Mouse (Mus musculus): ENCODE data around the gene Cdc42ep2.

Gene Cdc42ep2

GRCm38 (mm10) chr19:5940173-5940572, 15.6 kb upstream of the Cdc42ep2 start:
- DNase-seq, result peak; percentile 85

DNA sequence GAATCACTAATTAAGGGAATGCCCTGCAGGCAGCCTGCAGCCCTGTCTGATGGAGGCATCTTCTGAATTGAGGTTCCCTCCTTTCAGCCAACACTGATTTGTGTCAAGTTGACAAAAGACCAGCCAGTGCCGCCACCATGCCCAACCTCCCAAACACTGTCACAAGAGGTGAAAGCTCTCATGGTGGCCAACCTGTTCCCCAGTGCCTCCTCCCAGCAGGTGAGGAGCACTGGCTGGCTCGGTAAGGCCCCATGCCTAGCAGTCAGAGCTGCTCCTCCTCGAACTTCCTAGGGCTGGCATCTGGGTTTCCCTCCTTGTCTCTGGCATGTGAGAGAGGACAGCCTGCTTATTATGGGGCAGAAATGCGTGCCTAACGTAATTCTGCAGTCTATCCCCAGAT, 15.1 kb upstream of the Cdc42ep2 start:
- no peak for DNase-seq

- DNase-seq, result no peak
Observed at GRCm38 (mm10) chr19:5938516-5938915, 13.9 kb upstream of the Cdc42ep2 start.

- peak; percentile 62 for DNase-seq
Observed at GRCm38 (mm10) chr19:5937836-5938406, 13.3 kb upstream of the Cdc42ep2 start.

- peak; percentile 71 for DNase-seq
Observed at GRCm38 (mm10) chr19:5937095-5937835, 12.6 kb upstream of the Cdc42ep2 start.

GRCm38 (mm10) chr19:5935691-5936090, 11.1 kb upstream of the Cdc42ep2 start:
- DNase-seq, result peak; percentile 62

DNA sequence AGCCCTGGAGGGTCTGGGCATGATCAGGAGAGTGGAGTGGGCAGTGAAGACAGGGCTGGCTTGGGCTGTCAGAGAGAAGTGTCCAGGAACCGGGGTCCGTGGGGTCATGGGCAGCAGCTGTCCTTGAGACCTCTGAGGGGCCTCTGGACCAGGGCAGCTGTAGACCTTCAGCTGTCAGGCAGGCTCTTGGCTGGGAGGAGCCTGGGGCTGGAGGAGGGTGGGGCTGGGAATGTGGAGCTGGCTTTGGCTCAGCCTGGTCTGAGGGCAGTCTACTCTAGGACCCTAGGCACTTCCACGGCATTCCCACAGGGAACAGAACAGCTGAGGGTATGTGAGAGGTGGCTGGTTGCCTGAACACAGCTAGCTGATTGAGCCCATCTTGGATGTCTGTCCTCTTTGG, 10.7 kb upstream of the Cdc42ep2 start:
- DNase-seq, result peak; percentile 92

DNA sequence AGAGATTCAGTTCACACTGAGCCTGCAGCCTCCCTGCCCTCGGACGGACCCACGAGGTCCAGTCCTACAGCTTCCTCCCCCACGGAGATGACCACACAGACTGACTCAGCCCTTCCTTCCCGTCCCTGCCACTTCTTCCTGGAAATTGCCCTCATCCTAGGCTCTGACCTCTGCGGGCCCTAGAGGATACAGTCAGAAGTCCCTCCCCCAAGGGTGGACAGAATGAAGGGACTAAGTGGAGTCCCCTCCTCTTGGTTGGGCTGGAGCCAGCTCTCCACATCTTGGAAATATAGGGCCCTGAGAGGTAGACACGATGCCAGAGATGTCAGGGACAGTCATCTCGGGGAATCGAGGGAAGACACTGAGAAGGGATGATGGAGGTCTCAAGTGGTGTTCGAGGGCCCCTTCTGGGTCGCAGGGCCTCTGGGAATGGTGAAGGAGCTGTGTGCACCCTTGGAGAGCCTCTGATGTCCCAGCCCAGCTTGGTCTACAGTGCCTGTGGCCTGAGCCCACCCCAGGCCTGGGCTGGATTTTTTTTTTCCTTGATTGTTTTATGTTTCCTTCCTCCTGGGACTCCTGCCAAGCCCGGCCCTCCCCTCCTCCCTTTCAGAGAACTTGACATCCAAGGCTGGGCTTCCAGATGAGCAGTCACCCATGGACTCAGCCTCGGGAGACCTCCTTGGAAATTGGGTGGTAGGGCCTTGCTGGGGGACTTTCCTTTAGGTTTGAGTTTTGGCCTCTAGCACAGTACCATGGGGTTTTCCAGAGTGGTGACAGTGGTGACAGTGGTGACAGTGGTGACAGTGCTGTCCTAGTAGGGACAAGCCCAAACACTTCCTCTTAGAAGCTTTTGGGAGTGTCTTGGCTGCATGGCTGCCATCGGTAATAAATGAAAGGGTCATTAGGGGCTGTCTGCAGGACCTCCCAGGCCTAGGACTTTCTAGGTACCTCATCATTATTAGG, 5.3 kb upstream of the Cdc42ep2 start:
- DNase-seq, result peak; percentile 93

GRCm38 (mm10) chr19:5928546-5928945, 3.9 kb upstream of the Cdc42ep2 start:
- peak; percentile 54 for DNase-seq

- no peak for DNase-seq
Observed at GRCm38 (mm10) chr19:5928104-5928503, 3.5 kb upstream of the Cdc42ep2 start.

DNA sequence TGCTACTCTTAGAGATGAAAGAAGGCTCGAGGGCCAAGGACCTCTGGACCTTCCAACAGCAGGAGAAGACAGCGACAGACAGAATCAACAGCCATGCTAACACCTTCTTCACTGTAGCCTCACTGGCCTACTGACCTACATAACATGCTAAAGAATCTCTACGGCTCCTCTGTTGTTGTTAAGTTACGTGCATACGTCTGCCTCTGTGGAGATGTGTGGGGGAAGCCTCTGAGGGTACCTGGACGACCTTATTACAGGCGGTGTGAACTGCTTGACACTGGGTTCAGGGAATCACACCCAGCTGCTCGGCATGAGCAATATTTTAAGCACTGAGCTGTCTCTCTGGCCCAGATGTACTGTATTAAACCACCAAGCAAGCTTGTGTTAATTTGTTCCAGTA, 2.9 kb upstream of the Cdc42ep2 start:
- no peak for DNase-seq

DNA sequence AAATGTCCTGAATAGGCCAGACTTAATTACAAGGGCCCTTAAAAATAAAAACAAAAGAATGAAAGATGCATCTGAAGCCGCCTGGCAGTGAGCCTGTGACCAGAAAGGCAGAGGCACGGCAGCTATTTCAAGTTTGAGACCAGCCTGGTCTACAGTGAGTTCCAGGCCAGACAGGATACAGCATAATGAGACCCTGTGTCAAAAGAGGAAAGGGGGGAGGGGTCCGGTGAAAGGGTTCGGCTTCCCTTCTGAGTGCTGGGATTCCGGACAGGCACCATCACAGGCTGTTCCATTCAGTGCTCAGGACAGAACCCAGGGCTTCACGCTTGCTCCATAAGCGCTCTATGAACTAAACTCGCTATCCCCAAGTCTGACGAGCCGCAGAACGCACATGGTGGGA, 2.4 kb upstream of the Cdc42ep2 start:
- DNase-seq, result no peak

- no peak for DNase-seq
Observed at GRCm38 (mm10) chr19:5925311-5925855, 767 bp upstream of the Cdc42ep2 start.

GRCm38 (mm10) chr19:5923990-5924712, 465 bp downstream of the Cdc42ep2 start:
- DNase-seq, result peak; percentile 97

- no peak for DNase-seq
Observed at GRCm38 (mm10) chr19:5922963-5923362, 1.7 kb downstream of the Cdc42ep2 start.

DNA sequence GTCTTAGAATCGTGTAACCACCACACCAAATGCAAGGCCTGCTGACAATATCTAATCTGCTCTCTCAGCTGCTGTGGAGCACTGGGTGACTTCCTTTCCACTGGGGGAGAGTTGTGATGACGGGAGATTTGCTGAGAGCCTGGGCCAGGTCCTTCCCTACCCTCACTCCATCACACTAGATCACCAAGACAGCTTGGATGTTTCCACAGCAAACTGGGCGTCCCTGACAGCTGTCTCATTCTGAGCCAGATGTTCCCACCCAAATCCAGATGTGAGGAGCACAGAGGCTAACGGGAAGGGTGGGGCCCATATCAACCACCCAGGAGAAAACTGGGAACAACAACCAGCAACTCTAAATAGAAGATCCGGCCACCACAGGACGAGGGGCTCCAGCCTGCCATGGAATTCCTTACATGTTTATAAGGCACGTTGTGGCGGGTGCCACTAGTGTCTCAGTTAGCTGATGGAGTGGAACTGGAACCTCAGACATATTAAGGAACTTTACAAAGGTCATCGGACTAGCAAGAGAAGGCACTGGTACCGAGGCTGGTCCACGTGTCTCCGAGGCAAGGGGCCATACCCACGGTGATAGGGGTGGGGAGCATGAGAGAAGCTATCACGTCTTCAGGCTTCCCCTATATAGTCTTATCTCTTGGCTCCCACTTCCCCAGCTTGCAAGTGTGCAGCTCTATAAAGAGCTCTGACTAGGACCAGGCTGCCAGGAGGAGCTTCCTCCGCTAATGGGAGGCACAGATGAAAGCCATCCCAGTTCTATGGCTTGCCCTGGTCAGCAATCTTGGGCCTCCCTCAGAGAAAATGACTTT, 2.3 kb downstream of the Cdc42ep2 start:
- peak; percentile 60 for DNase-seq

DNA sequence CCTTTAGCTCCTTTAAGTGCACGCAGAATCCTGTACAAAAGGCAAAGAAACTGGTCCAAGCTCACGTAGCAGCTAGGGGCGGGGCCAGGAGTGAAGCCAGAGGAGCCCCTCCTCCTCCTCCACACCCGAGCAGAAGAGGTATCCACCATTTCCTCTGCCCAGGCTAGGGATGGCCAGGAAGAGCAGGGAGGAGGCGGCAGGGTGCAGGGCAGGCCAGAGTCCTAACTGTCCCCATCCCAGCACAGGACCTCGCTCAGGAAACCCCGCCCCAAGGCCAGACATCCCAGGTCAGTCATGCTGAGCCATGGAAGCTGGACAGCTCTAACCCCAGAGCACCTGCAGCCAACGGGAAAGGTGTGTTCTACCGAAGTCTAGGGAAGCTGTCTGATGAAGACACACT, 2.9 kb downstream of the Cdc42ep2 start:
- DNase-seq, result peak; percentile 47

GRCm38 (mm10) chr19:5913007-5913719, 11.5 kb downstream of the Cdc42ep2 start, which contains the start of gene Dpf2:
Gene Dpf2, minus strand, starts transcription at chr19:5913010.
- no peak for DNase-seq

DNA sequence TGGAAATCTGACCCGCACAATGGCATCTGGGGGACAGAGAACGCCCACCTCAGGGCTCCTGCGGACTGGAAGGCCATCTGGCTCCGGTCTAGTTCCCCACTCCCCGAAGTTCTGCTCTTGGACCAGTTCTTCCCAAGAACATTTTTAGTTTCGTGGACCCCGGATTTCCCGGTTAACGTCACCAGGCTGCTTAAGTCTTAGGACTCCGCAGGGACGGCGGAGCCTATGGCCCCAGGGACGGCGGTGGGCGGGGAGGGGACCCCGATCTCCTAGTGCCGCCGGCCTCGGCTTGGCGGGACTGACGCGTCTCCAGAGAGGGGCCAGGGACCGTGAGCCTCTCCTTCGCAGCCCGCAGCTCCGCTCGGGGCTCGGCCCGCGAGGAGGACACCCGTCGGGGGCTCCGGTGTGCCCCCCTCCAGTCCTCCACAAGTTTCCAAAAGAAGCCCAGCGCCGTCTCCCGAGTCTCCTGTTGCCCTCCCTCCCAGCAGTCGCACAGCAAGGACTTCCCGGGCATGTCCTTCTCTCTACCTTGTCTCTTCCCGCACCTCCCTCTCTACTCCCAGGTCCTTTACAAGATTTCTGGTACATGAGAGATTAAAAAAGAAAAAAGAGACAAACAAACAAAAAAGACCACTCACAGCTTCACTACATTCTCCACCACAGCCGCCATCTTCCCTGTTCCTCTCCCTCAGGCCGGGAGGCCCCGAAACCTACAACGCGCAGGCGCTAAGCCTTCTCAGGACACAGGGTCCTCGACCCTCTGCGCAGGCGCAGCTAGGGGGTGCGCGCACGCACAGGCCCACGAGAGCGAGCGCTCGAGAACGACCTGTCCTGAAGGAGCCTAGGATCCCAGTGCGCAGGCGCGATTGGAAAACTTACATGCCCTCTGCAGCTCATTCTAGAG, 12.3 kb downstream of the Cdc42ep2 start:
- peak; percentile 99 for DNase-seq
